Mouse (Mus musculus): ENCODE data around the gene Sertad2. TPM values are rescaled to one million over a fixed set of nuclear protein-coding genes. Genes with fewer than 3 reads are reported as not detected.

The Sertad2 gene
- polyA plus RNA-seq, 1 experiment from 2014 or later, result 28.0 TPM

GRCm38 (mm10) chr11:20680781-20681180 is 137.7 kb downstream of the Sertad2 start:
- H3K4me1 ChIP-seq, result no peaks in the 10 kb centered on the region
- no peak overlapping the region for H3K9ac ChIP-seq (replicated peaks)
- H3K36me3 ChIP-seq, result peaks cover 3% of the 10 kb centered on the region; the same call in 1 of the 2 replicates
- H3K27ac ChIP-seq (replicated peaks), result no peak overlapping the region
- H3K9me3 ChIP-seq (replicated peaks), result no peaks in the 10 kb centered on the region
- no peak overlapping the region for H3K4me3 ChIP-seq (replicated peaks)
- H3K27me3 ChIP-seq (replicated peaks), result no peaks in the 10 kb centered on the region
- ATAC-seq (ENCODE audit: low FRiP score), result no peak
- H3K4me2 ChIP-seq, result no peak overlapping the region
- 94% methylated on average over 5 of the region's 5 CpGs for WGBS

GRCm38 (mm10) chr11:20681679-20682078 is 138.6 kb downstream of the Sertad2 start:
- Histone ChIP-seq H3K27me3 (replicated peaks) (no peaks in the 10 kb centered on the region), H3K9me3 (replicated peaks) (no peaks in the 10 kb centered on the region), H3K4me3 (replicated peaks) (no peak overlapping the region), H3K9ac (replicated peaks) (no peak overlapping the region), H3K36me3 (peaks cover 8% of the 10 kb centered on the region), H3K4me2 (no peak overlapping the region), H3K4me1 (no peaks in the 10 kb centered on the region), H3K27ac (replicated peaks) (no peak overlapping the region)
- no peak for ATAC-seq (ENCODE audit: low FRiP score)
- whole genome bisulfite sequencing, result 92% methylated on average over 5 of the region's 5 CpGs

GRCm38 (mm10) chr11:20691000-20691399 is 147.9 kb downstream of the Sertad2 start:
- Histone ChIP-seq H3K4me3 (replicated peaks) (no peak overlapping the region), H3K36me3 (peaks cover 12% of the 10 kb centered on the region), H3K9me3 (replicated peaks) (no peaks in the 10 kb centered on the region), H3K4me1 (no peaks in the 10 kb centered on the region), H3K9ac (replicated peaks) (no peak overlapping the region), H3K27ac (replicated peaks) (no peak overlapping the region), H3K4me2 (no peak overlapping the region), H3K27me3 (replicated peaks) (no peaks in the 10 kb centered on the region)
- 3% methylated on average over 4 of the region's 4 CpGs for WGBS
- ATAC-seq (ENCODE audit: low FRiP score), result peak; percentile 87

Other genes starting within 250 kb of the Sertad2 start
- 56.0 and 61.0 TPM in 2 replicates for gene Slc1a4, start 210.5 kb upstream of the Sertad2 start, polyA plus RNA-seq (2015; fragmentation: Nextera tagmentation; extraction: Ambion mirVana)
- gene Aftph, start 198.3 kb downstream of the Sertad2 start, polyA plus RNA-seq (2015; fragmentation: Nextera tagmentation; extraction: Ambion mirVana), result 33.2 and 33.8 TPM in 2 replicates

Data from neural tube, embryonic 15.5 days (tissue).